Mouse (Mus musculus) A20 (cell line): ENCODE data around the gene Pnliprp2.

Experiments used
- DNase-seq: peaks from one replicate; pipeline ENCODE4 v3.0.0-alpha.2; 2011; ENCODE audit warnings: low read depth, low spot score

Pnliprp2 gene

GRCm38 (mm10) chr19:58759423-58759822 lies at the start of gene Pnliprp2:
TSS of gene Pnliprp2 (plus strand) at chr19:58759719.
- DNase-seq, result peak; percentile 10

- DNase-seq, result no peak
Observed at GRCm38 (mm10) chr19:58717925-58718324, 41.6 kb upstream of the Pnliprp2 start.

- DNase-seq, result no peak
Observed at GRCm38 (mm10) chr19:58720439-58720838, 39.1 kb upstream of the Pnliprp2 start.

- DNase-seq, result no peak
Observed at GRCm38 (mm10) chr19:58726551-58726950, 33.0 kb upstream of the Pnliprp2 start.

GRCm38 (mm10) chr19:58727756-58728155 lies 31.8 kb upstream of the Pnliprp2 start:
- no peak for DNase-seq

GRCm38 (mm10) chr19:58728445-58729031 lies 31.0 kb upstream of the Pnliprp2 start, which contains the start of gene Pnliprp1:
TSS of gene Pnliprp1 (plus strand) at chr19:58728887.
- DNase-seq, result no peak

- DNase-seq, result no peak
Observed at GRCm38 (mm10) chr19:58733216-58733615, 26.3 kb upstream of the Pnliprp2 start.

- no peak for DNase-seq
Observed at GRCm38 (mm10) chr19:58738111-58738510, 21.4 kb upstream of the Pnliprp2 start.

GRCm38 (mm10) chr19:58741036-58741435 lies 18.5 kb upstream of the Pnliprp2 start:
- DNase-seq, result no peak

- DNase-seq, result no peak
Observed at GRCm38 (mm10) chr19:58742711-58743110, 16.8 kb upstream of the Pnliprp2 start.

GRCm38 (mm10) chr19:58743736-58744135 lies 15.8 kb upstream of the Pnliprp2 start:
- DNase-seq, result no peak

- DNase-seq, result no peak
Observed at GRCm38 (mm10) chr19:58747498-58748000, 12.0 kb upstream of the Pnliprp2 start.

- no peak for DNase-seq
Observed at GRCm38 (mm10) chr19:58750822-58751221, 8.7 kb upstream of the Pnliprp2 start.

GRCm38 (mm10) chr19:58751504-58751903 lies 8.0 kb upstream of the Pnliprp2 start:
- DNase-seq, result no peak

GRCm38 (mm10) chr19:58758871-58759270 lies 648 bp upstream of the Pnliprp2 start:
- DNase-seq, result no peak

GRCm38 (mm10) chr19:58762316-58762715 lies 2.8 kb downstream of the Pnliprp2 start:
- DNase-seq, result no peak

GRCm38 (mm10) chr19:58762848-58763541 lies 3.5 kb downstream of the Pnliprp2 start:
- peak; percentile 23 for DNase-seq

- no peak for DNase-seq
Observed at GRCm38 (mm10) chr19:58767329-58767728, 7.8 kb downstream of the Pnliprp2 start.

- DNase-seq, result no peak
Observed at GRCm38 (mm10) chr19:58776461-58776860, 16.9 kb downstream of the Pnliprp2 start.

- DNase-seq, result no peak
Observed at GRCm38 (mm10) chr19:58781566-58781965, 22.0 kb downstream of the Pnliprp2 start.

- DNase-seq, result no peak
Observed at GRCm38 (mm10) chr19:58783938-58784337, 24.4 kb downstream of the Pnliprp2 start.

- no peak for DNase-seq
Observed at GRCm38 (mm10) chr19:58789194-58789593, 29.7 kb downstream of the Pnliprp2 start.

GRCm38 (mm10) chr19:58794284-58794683 lies 34.8 kb downstream of the Pnliprp2 start, which contains the start of gene 1700019N19Rik:
TSS of gene 1700019N19Rik (minus strand) at chr19:58794461.
- no peak for DNase-seq
